Mouse (Mus musculus): Measurements from ENCODE around the gene Aoah.

The Aoah gene

DNA sequence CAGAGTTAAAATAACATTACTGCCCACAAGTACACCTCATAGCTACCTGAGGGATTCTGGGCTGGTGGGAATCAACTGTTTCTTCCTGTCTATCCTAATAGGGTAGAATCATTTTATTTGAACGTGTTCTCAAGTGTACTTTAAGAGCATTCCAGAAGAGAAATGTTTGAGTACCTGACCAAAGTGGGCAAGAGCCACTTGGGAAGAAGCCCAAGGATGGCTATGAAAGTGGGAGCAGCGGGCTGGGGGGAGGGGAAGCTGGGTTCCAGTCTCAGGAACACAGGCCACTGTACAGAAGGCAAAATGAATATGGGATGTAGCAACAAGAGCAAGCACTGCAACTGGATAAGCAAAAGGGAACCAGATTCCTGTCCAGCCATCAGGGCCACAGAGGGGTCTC, 111.3 kb downstream of the Aoah start:
- DNase-seq (ENCODE audit: low spot score in 2 of 2): no peak

DNA sequence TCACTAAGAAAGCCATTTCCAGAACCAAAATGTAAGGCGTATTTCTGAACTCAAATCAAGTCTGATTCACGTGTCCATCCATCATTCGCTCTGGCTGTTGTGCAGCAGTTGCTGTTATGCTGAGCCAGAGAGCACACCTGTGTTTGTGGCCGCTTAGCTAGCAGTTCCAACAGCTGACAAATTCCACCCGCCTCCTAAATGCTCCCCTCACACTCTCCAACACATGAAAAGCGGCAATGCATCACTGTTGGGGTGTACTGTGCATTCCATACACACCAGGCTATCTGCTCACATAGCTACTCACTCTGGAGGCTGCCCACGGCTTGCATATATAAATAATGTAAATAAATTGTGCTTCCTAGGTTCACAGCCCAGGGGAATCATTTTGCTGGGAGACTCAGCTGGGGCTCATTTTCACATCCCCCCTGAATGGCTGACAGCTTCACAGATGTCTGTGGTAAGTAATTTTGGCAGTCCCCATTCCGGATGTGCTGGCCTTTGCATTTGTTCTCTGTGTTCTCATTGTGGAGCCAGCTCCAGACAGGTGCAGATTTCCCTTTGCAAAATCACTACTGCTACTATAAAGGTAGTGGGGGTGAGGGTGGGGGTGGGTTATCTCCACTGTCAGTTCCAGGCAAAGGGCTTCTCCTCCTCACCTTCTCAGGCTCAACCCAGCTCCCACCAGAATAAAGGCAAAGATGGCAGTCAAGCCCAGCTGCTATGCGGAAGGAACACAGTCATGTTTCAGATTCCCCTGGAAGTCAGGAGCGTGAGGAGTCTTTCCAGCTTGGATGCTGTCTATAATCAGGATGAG, 123.0 kb downstream of the Aoah start:
- DNase-seq (ENCODE audit: low spot score in 2 of 2): no peak

DNA sequence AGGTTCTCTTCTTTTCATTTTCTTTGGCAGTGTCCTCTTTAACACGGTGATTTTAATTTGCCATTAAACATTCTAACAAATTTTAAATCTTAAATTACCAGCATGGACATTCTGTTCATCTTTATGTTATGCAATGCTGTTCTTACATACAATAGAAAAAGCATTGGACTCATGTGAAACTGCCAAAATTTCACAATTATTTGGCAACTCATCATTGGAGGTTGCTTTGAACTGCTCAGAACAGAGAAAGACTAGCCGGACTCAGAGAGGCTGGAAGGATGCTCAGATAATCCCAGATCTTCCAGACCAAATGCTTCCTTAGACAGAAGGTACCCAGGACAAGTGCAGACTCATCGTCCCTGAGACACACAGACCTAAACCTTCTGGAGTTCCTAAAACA, 126.5 kb downstream of the Aoah start:
- no peak for DNase-seq (ENCODE audit: low spot score in 2 of 2)

DNA sequence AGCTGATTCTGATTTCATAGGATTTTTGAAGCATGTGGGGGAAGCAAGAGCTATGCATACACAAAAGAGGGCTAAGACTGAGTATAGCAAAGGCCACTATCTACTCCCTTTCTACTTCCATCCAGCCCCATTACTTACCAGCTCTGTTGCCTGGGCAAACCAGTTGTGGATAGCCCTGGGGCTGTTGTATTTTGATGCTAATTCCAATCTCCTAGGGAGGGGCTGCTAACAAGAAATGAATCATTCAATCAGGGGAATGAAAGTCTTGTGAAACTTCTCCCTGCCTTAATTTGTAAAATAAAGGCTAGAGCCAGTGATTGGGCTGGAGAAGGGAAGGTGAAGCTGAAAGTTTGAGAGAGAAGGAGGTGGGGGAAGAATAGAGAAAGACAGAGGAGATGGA, 142.1 kb downstream of the Aoah start:
- no peak for DNase-seq (ENCODE audit: low spot score in 2 of 2)

DNA sequence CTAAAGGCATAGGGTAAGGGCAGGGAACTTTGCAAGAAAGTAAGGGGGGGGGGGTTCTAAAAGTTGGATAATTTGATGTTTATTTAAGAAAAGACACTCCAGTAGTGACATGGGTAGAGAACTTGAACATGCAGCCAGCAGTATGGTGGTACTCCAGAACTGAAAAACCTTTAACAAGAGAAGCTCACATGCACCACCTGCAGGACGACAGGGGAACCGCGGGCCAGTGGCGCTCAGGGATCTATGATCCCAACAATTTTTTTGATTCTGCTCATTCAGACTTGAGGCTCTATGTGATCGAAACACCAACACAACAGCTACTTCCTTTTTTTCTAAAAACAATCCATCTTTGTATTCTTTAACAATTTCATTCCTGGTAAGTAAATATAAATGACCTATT, 143.5 kb downstream of the Aoah start:
- peak; percentile 18 to 24 for DNase-seq (ENCODE audit: low spot score in 2 of 2)

DNA sequence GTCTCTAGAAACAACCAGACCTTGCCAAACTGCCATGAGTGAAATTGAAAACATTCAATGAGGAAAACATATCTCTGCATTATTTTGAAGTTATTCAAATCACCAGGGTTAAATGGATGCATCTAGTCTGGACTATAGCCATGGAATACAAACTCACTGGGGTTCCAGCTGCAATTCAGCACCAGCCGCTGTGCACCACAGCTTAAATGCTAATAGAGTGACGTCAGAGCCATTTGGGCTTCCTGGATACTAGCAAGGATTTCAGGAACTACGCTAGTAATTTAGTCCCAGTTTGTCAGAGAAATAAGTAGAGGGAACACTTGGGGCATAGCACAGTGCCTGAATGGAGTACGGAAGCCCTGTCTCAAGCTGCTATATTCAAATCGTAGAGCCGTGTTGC, 145.2 kb downstream of the Aoah start:
- DNase-seq (ENCODE audit: low spot score in 2 of 2): no peak

DNA sequence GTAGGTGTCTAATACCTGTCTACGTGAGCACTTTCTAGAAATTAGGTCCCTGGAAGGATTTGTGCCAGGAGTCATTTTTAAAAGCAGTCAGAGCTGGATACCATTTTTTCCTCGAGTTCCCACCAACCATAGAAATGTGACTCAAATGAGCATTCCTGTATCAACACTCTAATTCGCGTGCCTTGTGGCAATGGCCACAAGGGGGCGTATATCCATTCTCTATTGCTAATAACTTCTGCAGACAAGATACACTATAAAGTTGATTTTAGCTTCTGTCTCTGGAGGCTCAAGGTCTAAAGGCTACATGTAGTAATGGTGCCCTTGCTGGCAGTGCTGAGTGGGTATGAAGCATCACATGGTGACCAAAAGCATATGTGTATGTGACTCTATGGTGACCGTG, 146.5 kb downstream of the Aoah start:
- DNase-seq (ENCODE audit: low spot score in 2 of 2): no peak

DNA sequence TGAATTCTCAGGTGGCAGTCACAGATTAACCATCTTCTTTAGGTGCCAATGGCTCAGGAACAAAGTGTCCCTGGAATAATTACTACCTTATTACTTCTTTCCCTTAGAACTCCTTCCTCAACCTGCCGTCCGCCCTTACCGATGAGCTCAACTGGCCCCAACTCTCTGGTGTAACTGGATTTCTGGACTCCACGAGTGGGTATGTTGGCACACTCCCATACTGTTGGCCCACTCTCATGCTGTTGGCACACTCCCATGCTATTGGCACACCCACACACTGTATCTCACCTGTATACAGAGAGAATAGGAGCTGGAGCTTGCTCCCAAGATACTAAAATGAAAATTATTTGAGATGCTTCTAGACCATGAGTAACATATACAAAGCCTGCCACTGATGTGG, 147.8 kb downstream of the Aoah start:
- DNase-seq (ENCODE audit: low spot score in 2 of 2): no peak

DNA sequence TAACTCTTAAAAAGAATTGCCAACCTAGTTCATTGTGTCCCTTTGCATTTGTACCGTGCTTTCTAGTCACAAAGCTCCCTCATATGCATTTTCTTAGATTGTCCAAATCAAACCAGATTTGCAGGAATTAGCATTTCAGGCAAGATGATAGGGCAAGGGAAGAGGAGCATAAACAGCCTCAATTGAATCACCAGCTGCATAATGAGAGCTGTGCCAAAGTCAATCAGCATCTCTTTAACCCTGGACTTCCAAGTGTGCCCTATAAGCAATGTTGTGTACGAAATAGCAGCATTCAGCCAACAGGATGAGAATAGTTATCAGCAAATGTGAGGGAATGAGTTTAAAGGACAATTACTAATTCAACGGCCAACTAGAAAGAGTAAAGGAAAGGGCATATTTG, 169.2 kb downstream of the Aoah start:
- no peak for DNase-seq (ENCODE audit: low spot score in 2 of 2)

DNA sequence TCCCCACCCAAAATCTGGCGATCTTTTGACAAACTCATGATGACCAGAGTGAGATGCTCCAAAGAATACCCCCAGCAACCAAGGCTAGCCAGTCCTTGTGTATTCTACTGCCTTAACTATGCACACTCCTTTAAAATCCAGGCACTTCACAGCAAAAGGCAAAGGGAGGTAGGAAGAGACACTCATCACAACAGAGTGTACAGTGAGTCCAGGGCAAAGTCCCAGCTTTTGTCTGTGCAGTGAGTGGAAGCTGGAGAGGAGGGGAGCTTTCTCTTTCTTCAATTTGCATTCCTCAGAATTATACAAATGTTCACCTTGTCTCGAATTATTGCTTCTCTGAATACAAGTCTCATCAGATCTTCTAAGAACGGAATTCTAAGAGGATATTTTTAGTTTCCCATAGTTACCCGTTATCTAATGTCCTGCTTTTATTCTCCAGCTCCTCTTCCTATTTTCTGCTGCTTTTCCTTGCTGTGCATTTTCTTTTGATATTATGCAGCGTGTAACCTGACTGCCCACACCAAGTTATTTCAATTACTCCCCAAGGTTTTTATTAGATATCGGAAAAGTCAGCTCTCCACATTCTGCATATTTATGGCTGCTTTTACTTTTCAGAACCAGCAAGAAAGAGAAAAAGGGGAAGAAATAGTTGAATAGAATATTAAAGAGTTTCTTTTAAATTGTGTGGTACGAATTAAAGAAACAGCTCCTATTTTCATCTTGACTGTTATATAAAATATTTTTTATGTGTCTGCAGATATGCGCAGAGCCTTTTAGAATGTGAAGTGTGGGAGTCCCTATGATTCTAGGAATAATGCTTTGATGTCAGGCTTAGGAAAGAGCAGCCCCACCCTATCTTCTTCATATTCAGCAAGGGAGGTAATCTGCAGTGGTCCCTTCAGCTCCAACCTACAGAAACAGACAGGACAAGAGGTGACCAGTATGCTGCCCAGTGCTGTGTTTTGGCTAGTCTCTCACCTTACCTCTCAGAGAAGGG, 187.6 kb downstream of the Aoah start:
- DNase-seq (ENCODE audit: low spot score in 2 of 2): no peak

DNA sequence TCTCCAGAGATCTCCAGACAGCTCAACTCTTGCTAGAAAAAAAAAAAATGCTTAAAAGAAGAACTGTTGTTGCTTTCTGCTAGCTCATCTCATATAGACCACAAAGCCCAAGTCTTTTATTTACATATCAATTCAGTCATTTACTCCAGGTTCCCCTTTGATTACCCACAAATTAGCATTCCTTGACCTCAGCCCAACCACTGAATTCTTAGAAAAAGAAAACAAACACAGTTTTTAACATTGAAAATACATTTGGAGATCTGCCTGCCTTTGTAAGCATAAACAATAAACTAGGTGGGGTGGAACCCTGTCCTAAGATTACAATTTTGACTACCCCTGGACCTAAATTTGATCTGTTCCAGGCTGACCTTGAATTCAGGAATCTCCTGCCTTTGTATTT, 191.6 kb downstream of the Aoah start:
- DNase-seq (ENCODE audit: low spot score in 2 of 2): no peak

DNA sequence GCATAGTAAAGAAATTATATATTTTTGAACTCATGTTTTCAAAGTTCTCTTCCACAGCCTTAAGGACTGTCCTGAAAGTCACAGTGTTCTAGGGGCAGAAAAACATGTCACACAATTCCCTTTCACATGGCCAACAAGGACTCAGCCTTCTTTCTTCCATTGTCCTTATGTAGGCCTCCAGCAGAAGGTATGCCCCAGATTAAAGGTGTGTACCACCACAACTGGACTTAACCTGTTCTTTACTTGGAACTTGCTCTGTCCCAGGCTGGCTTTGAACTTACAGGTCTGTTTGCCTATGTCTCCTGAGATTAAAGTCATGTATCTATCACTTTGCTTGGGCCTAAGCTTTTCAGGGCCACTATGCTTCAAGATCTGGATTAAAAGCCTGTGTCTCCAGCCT, 192.0 kb downstream of the Aoah start:
- no peak for DNase-seq (ENCODE audit: low spot score in 2 of 2)

DNA sequence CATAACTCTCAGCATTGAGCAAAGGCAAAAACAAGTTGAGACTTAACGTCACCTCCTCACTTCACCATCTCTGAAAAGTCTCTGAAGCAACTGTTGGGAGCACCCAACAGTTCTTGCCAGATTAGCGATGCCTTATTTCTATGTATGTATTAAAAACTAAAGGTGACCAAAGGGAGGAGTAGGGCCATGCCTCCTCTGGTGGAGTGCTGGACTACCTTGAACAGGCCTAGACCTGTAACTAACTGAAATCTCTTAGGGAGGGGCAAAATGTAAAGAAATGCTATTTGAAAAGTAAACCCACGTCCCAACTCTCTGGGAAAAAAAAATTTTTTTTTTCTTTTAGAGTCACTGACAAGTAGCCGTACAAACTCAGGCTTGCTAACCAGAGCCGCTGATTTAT, 211.3 kb downstream of the Aoah start:
- DNase-seq (ENCODE audit: low spot score in 2 of 2): no peak

DNA sequence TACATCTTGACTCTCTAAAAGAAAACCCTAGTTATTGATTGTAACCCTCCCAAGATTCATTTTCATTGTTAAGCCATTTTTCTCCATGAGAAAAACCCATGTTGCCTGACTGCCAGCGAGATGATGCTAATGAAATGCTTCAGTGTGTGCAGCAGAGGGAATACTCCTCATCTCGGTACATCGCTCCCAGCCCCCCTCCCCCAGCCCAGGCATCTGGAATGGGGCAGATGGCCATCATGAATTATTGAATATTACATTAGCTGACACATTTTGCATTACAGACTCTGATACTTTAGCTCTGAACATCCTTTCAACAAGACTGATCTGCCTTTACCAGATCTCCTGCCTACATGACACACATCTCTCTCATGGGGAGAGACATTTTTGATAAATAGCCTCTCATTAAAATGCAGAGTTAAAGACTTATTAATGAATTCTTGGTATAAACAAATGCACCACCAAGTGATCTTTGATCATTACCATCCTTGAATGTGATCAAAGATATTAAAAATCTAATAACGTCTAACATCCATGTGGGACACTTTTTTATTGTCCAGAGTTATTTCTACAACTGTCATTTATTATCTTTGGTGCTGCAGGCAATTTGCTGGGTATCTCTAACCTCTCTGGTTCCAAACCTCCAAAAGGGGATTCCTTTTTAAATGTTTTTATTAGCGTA, 211.9 kb downstream of the Aoah start:
- DNase-seq (ENCODE audit: low spot score in 2 of 2): no peak

DNA sequence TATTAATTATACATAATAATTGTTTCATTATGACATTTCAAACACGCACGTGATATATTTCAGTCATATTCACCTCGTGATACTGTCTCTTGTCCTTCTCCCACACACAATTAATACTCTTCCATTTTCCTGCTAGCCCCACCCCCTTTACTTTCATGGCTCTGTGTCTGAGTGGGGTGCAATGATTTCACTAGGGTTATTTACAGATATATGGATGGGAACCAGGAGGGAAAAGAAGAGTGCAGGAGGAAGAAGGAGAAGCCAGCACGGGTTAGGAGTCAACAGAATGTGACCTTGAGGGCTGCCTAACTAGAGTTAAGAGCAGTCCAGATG, 212.4 kb downstream of the Aoah start:
- DNase-seq (ENCODE audit: low spot score in 2 of 2): no peak

DNA sequence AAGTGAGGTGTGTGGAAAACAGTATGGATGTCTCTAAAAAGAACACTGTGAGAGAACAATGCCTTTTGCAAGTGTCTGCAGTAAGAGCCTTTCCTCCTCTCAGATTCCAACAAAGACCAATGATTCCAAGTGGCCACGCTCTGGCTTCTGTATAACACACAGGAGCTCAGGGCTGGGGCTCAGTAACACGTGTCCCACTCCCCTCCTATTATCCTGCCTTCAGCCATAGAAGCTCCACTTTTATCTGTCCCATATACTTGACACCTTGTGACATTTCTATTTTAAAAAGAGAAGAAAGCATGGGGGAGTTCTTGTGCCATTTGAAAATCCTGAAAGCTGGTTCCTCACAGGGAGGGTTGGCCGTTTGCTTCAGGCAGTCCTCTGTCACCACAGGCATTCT, 219.7 kb downstream of the Aoah start:
- no peak for DNase-seq (ENCODE audit: low spot score in 2 of 2)

DNA sequence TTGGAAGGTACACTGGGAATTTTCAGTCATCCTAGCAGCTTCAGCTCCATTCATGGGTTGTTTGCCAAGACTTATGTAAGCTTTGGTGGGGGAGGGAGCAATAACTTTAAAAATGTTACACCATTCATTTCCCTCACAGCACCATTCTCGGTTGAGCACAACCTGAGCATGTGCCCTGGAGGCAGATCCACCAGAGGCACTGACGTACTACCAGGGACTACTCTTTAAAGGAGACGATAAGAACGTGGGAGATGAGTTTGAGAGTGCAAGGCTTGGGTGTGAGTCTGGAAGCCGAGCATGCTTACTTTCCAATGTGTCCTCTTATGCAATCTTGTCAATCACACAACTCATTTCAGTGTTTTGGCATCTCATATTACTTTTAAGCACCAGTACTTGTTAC, 230.9 kb downstream of the Aoah start:
- no peak for DNase-seq (ENCODE audit: low spot score in 2 of 2)

DNA sequence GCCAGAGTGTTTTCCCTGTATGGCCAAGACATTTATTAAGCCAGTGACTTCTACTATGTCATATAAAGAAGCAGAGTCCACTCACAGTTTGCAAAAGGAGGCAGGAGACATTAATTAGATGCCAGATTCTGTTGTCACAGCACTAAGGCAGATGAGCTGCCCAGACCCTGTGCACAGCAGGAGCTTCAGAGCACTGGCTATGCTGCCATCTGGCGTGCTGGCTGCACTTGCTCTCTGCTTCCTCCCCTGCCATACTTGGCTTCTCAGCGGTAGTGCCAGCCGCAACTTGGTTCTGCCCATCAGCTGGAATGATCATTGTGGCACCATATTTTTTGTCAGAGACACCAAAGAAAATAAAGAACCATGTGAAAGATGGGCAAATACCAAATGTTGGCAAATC, 239.3 kb downstream of the Aoah start:
- peak in 1 of 2 experiments; percentile 15 for DNase-seq (ENCODE audit: low spot score in 2 of 2)

DNA sequence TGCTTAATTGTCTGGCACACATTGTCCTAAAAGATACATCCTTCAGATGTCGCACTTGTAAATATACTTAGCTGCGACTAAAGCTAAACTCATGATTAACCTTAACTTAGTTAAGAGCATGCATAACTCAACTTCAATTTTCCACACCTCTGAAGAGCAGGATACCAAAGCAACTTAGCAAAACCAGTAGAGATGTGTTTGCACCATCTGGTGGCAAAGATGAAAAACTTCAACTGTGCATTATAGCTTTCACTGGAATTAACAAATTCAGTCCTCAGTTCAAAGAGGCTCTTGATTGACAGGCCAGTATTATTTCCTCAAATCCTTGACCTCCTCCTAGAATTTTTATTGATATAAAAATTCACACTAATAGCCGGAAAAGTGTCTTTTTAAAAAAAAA, 241.1 kb downstream of the Aoah start:
- DNase-seq (ENCODE audit: low spot score in 2 of 2): no peak

DNA sequence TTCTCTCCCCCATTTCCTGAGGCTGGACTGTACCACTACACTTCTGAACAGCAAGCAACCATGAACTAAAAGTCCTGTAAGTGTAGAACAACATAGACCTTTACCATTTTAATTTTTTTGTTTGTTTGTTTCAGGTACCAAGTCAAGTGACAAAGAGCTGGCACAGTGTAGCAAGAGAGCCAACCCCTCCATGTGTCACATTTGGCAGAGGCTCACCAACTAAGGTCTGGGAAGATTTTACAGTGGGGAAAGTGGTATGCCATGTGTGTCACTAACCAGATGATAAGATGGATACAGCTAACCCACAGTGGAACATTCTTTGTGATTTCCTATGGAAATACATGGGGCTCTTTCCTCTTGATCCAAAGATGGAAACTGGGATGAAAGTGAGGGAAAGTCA, 242.1 kb downstream of the Aoah start:
- DNase-seq (ENCODE audit: low spot score in 2 of 2): no peak

DNA sequence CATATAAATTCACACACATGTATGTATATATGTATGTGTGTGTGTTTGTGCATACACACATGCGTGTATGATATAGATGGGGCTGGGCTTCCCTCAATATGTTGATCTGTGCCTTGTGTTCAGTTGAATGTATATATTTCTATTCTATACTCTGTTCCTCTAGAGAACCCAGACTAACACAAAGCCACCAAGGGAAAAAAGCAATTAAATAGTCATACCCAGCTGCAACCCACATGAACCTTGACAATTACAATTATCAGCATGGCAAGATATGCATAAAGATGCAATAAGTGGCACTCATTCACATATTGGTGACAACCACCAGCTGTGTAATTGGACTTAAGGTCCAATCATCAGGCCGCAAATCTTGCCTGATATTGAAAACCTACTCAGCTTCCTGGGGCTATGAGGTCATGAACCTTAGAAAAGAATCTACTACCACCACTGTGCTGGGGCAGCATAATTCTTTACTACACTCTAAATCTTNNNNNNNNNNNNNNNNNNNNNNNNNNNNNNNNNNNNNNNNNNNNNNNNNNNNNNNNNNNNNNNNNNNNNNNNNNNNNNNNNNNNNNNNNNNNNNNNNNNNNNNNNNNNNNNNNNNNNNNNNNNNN, 246.8 kb downstream of the Aoah start:
- no peak for DNase-seq (ENCODE audit: low spot score in 2 of 2)

DNA sequence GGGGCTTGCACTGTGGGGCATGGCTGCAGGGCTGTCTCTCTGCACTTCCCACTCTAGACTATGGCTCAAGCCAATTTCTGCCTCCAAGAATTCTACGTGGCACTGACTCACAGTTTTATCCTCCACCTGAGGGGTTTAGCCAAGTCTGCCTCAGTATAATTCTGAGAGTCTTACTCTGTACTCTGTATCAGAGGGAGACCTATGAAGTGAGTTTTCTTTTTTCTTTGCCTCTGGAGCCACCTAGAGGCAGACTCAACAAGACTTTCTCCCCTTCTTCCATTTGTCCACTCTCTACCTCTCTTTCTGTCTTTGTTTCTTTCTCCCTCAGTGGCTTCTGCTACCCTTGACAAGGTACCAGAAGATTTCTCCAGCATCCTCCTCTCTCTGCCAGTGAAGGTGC, 256.2 kb downstream of the Aoah start:
- DNase-seq (ENCODE audit: low spot score in 2 of 2): no peak
